Mouse (Mus musculus) embryonic fibroblast, embryonic 13.5 days (primary cell): ENCODE measurements around the gene Znrf3.

Source experiments
- CTCF ChIP-seq: IDR thresholded peaks from 2 replicates; pipeline ENCODE4 v1.5.1; 2011; ENCODE audit warnings: mild to moderate bottlenecking, control low read depth, low read length, moderate library complexity, borderline replicate concordance; ENCODE audit not compliant: insufficient read depth
- POLR2A ChIP-seq: IDR thresholded peaks from 2 replicates; pipeline ENCODE4 v1.6.1; 2011; ENCODE audit warnings: low read depth, mild to moderate bottlenecking, control low read depth, low read length, moderate library complexity

DNA sequence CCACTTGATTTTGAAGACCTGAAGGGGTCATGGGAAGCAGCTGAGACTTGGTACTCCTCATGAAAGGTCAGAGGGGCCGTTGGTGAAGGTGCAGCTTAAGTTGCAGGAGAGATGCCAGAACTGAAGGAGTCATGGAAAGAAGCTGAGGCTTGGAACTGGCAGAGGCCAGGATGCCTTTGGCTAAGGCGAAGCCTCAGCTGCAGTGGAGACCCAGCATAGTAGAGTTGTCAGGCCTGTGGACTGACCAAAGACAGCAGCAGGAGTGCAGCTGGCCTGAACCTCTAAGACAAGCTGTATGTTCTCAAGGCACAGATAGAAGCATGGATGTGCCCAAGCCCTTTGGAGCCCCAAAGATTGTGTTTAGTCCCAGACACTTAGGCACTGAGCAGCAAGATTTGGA, 40.5 kb downstream of the Znrf3 start:
- no peak for TF ChIP-seq CTCF
- no peak for TF ChIP-seq POLR2A
